Mouse (Mus musculus): Measurements from ENCODE around the gene Xylt1.

Xylt1 gene

GRCm38 (mm10) chr7:117394380-117394779 lies 13.6 kb downstream of the Xylt1 start:
- DNase-seq (ENCODE audit: low spot score) = no peak

- no peak for DNase-seq (ENCODE audit: low spot score)
Measured at GRCm38 (mm10) chr7:117395511-117395910, 14.7 kb downstream of the Xylt1 start.

- no peak for DNase-seq (ENCODE audit: low spot score)
Measured at GRCm38 (mm10) chr7:117397877-117398276, 17.1 kb downstream of the Xylt1 start.

GRCm38 (mm10) chr7:117399971-117400370 lies 19.2 kb downstream of the Xylt1 start:
- DNase-seq (ENCODE audit: low spot score) = no peak

- no peak for DNase-seq (ENCODE audit: low spot score)
Measured at GRCm38 (mm10) chr7:117401581-117401980, 20.8 kb downstream of the Xylt1 start.

- no peak for DNase-seq (ENCODE audit: low spot score)
Measured at GRCm38 (mm10) chr7:117406336-117406735, 25.6 kb downstream of the Xylt1 start.

- no peak for DNase-seq (ENCODE audit: low spot score)
Measured at GRCm38 (mm10) chr7:117409268-117409988, 28.6 kb downstream of the Xylt1 start.

GRCm38 (mm10) chr7:117411874-117412273 lies 31.1 kb downstream of the Xylt1 start:
- DNase-seq (ENCODE audit: low spot score) = no peak

GRCm38 (mm10) chr7:117412405-117412804 lies 31.6 kb downstream of the Xylt1 start:
- DNase-seq (ENCODE audit: low spot score) = no peak

- DNase-seq (ENCODE audit: low spot score) = no peak
Measured at GRCm38 (mm10) chr7:117414341-117415008, 33.7 kb downstream of the Xylt1 start.

GRCm38 (mm10) chr7:117415009-117415363 lies 34.2 kb downstream of the Xylt1 start:
- DNase-seq (ENCODE audit: low spot score) = no peak

- DNase-seq (ENCODE audit: low spot score) = no peak
Measured at GRCm38 (mm10) chr7:117419041-117419440, 38.3 kb downstream of the Xylt1 start.

- no peak for DNase-seq (ENCODE audit: low spot score)
Measured at GRCm38 (mm10) chr7:117419846-117420245, 39.1 kb downstream of the Xylt1 start.

- no peak for DNase-seq (ENCODE audit: low spot score)
Measured at GRCm38 (mm10) chr7:117420301-117420700, 39.5 kb downstream of the Xylt1 start.

- no peak for DNase-seq (ENCODE audit: low spot score)
Measured at GRCm38 (mm10) chr7:117420836-117421566, 40.2 kb downstream of the Xylt1 start.

- DNase-seq (ENCODE audit: low spot score) = no peak
Measured at GRCm38 (mm10) chr7:117424841-117425240, 44.1 kb downstream of the Xylt1 start.

- DNase-seq (ENCODE audit: low spot score) = no peak
Measured at GRCm38 (mm10) chr7:117426366-117426765, 45.6 kb downstream of the Xylt1 start.

GRCm38 (mm10) chr7:117428690-117429224 lies 48.0 kb downstream of the Xylt1 start:
- peak; percentile 68 for DNase-seq (ENCODE audit: low spot score)

- DNase-seq (ENCODE audit: low spot score) = peak; percentile 24
Measured at GRCm38 (mm10) chr7:117429483-117429882, 48.7 kb downstream of the Xylt1 start.

- no peak for DNase-seq (ENCODE audit: low spot score)
Measured at GRCm38 (mm10) chr7:117429895-117430294, 49.1 kb downstream of the Xylt1 start.

- no peak for DNase-seq (ENCODE audit: low spot score)
Measured at GRCm38 (mm10) chr7:117430361-117430935, 49.7 kb downstream of the Xylt1 start.

GRCm38 (mm10) chr7:117433641-117434040 lies 52.9 kb downstream of the Xylt1 start:
- DNase-seq (ENCODE audit: low spot score) = no peak

Data from embryo, embryonic 10.5 days (tissue).